Mouse (Mus musculus) kidney, embryonic 14.5 days (tissue): ENCODE data around the gene Rnf215. TPM values are rescaled to one million over a fixed set of nuclear protein-coding genes. Genes with fewer than 3 reads are reported as not detected.

Experiments
- ATAC-seq: fragments of 200-750 bp; cut with Nextera tagmentation; 2 replicates; pipeline ENCODE4 v1.8.0; 2017; ENCODE audit warnings: moderate number of reproducible peaks, mild to moderate bottlenecking, moderate TSS enrichment, moderate library complexity; ENCODE audit not compliant: low FRiP score, low TSS enrichment
- H3K27ac ChIP-seq: fragments of 300-500 bp; sonication (generic); 2 replicates; pipeline ENCODE4 v1.5.1; 2014; ENCODE audit warnings: low read depth, mild to moderate bottlenecking, low read length, moderate library complexity, mixed read lengths
- H3K27me3 ChIP-seq: fragments of 300-500 bp; sonication (generic); 2 replicates; pipeline ENCODE4 v1.6.1; 2014; ENCODE audit warnings: mild to moderate bottlenecking, low read length; ENCODE audit not compliant: control insufficient read depth, insufficient read depth
- H3K36me3 ChIP-seq: fragments of 300-500 bp; sonication (generic); 2 replicates; pipeline ENCODE4 v1.6.1; 2014; ENCODE audit warnings: low read length, mixed read lengths; ENCODE audit not compliant: control insufficient read depth, insufficient read depth
- H3K4me1 ChIP-seq: fragments of 300-500 bp; sonication (generic); 2 replicates; pipeline ENCODE4 v1.6.1; 2014; ENCODE audit warnings: low read length, mixed read lengths; ENCODE audit not compliant: control insufficient read depth, insufficient read depth
- H3K4me2 ChIP-seq: fragments of 300-500 bp; sonication (generic); replicated peaks from 2 replicates; pipeline ENCODE4 v1.6.1; 2014; ENCODE audit warnings: low read depth, mild to moderate bottlenecking, low read length
- H3K4me3 ChIP-seq: fragments of 300-500 bp; sonication (generic); 2 replicates; pipeline ENCODE4 v1.5.1; 2014; ENCODE audit warnings: mild to moderate bottlenecking, low read length
- H3K9ac ChIP-seq: fragments of 300-500 bp; sonication (generic); 2 replicates; pipeline ENCODE4 v1.6.1; 2014; ENCODE audit warnings: low read depth, mild to moderate bottlenecking, low read length, moderate library complexity
- H3K9me3 ChIP-seq: fragments of 300-500 bp; sonication (generic); 2 replicates; pipeline ENCODE4 v1.6.1; 2016; ENCODE audit warnings: low read length; ENCODE audit not compliant: control insufficient read depth
- WGBS: fragments of 180-500 bp; shearing (Covaris S2); extraction: QIAGEN DNeasy Blood & Tissue Kit; methylation state at CpG from one replicate; pipeline ENCODE4 v1.1.7; 2014; 5-methylcytosine and 5-hydroxymethylcytosine counted together
- microRNA-seq: library from miRNA; unstranded; fragments of <30 nt; microRNA quantifications from one replicate; pipeline ENCODE4, GENCODE M21; 2016
- polyA plus RNA-seq: library from polyadenylated mRNA; unstranded; fragments of >200 nt; fragmentation: Nextera tagmentation; extraction: Ambion mirVana; gene quantifications from 2 replicates; pipeline ENCODE4 v1.2.1, GENCODE M21; 2014

Gene Rnf215
- polyA plus RNA-seq, 1 experiment from 2014 or later: 28.3 TPM

GRCm38 (mm10) chr11:4187318-4187700, 52.3 kb downstream of the Rnf215 start:
- H3K9me3 ChIP-seq: no peaks in the 10 kb centered on the region
- peak overlapping the region; percentile 88 for H3K4me3 ChIP-seq
- peak overlapping the region; percentile 88 for H3K4me2 ChIP-seq
- no peak overlapping the region for H3K27ac ChIP-seq
- peak; percentile 10; the same call in 1 of the 2 replicates for ATAC-seq
- H3K36me3 ChIP-seq: peaks cover 14% of the 10 kb centered on the region
- H3K27me3 ChIP-seq: no peaks in the 10 kb centered on the region
- H3K9ac ChIP-seq: peak overlapping the region; percentile 94
- 12% methylated on average over 9 of the region's 9 CpGs for WGBS
- H3K4me1 ChIP-seq: peaks cover 40% of the 10 kb centered on the region

GRCm38 (mm10) chr11:4189182-4189581, 54.2 kb downstream of the Rnf215 start:
- peaks cover 46% of the 10 kb centered on the region for H3K4me1 ChIP-seq
- WGBS: 75% methylated on average over 6 of the region's 6 CpGs
- H3K4me2 ChIP-seq: no peak overlapping the region
- ATAC-seq: no peak
- no peaks in the 10 kb centered on the region for H3K27me3 ChIP-seq
- H3K36me3 ChIP-seq: 0 out of 2 replicates have a peak, but pooled peaks cover under 1% of the 10 kb centered on the region
- H3K4me3 ChIP-seq: no peak overlapping the region
- no peaks in the 10 kb centered on the region for H3K9me3 ChIP-seq
- no peak overlapping the region for H3K9ac ChIP-seq
- no peak overlapping the region for H3K27ac ChIP-seq

- no peak for ATAC-seq
- H3K36me3 ChIP-seq: no peaks in the 10 kb centered on the region
- no peak overlapping the region for H3K4me3 ChIP-seq
- H3K4me1 ChIP-seq: peaks cover 46% of the 10 kb centered on the region
- H3K9me3 ChIP-seq: no peaks in the 10 kb centered on the region
- H3K27me3 ChIP-seq: no peaks in the 10 kb centered on the region
- H3K27ac ChIP-seq: peak overlapping the region; percentile 47; the same call in 1 of the 2 replicates
- 0 out of 2 replicates have a peak overlapping the region, but pooled peaks have one; percentile 7 for H3K9ac ChIP-seq
- 71% methylated on average over 3 of the region's 3 CpGs for WGBS
- no peak overlapping the region; the same call in 1 of the 2 replicates for H3K4me2 ChIP-seq
Measured at GRCm38 (mm10) chr11:4190677-4191076, 55.7 kb downstream of the Rnf215 start.

Small RNAs within 50 kb of the gene (microRNA-seq; reads per million reads assigned to microRNA genes)
- gene Mir3060: 3.6 reads per million, percentile 14 among the genes with 10 or more reads in this experiment

Other genes starting within 250 kb of the Rnf215 start
- gene 4921536K21Rik, start 240.1 kb upstream of the Rnf215 start, polyA plus RNA-seq: 0.20 and 0.40 TPM in 2 replicates
- 10.0 and 14.7 TPM in 2 replicates for gene Dusp18, start 240.0 kb upstream of the Rnf215 start, polyA plus RNA-seq
- 3.0 and 3.8 TPM in 2 replicates for gene Slc35e4, start 220.5 kb upstream of the Rnf215 start, polyA plus RNA-seq
- gene Tcn2, start 203.0 kb upstream of the Rnf215 start, polyA plus RNA-seq: 49.7 and 61.8 TPM in 2 replicates
- gene Pes1, start 171.2 kb upstream of the Rnf215 start, polyA plus RNA-seq: 60.7 and 81.2 TPM in 2 replicates
- gene 4930556J24Rik, start 158.4 kb upstream of the Rnf215 start, polyA plus RNA-seq: 0.49 TPM in 1 of 2 replicates, not detected in the other
- 4.3 and 4.6 TPM in 2 replicates for gene Gal3st1, start 151.6 kb upstream of the Rnf215 start, polyA plus RNA-seq
- gene Sec14l4, start 103.7 kb upstream of the Rnf215 start, polyA plus RNA-seq: not detected in 2 replicates
- gene Sec14l3, start 70.4 kb upstream of the Rnf215 start, polyA plus RNA-seq: not detected in 2 replicates
- 11.5 and 15.9 TPM in 2 replicates for gene Mtfp1, start 39.8 kb upstream of the Rnf215 start, polyA plus RNA-seq
- 1.1 and 1.2 TPM in 2 replicates for gene Sec14l2, start 11.8 kb upstream of the Rnf215 start, polyA plus RNA-seq
- gene Ccdc157, start 25.1 kb downstream of the Rnf215 start, polyA plus RNA-seq: 4.3 and 6.8 TPM in 2 replicates
- 55.7 and 72.5 TPM in 2 replicates for gene Sf3a1, start 25.1 kb downstream of the Rnf215 start, polyA plus RNA-seq
- 28.8 and 29.7 TPM in 2 replicates for gene Tbc1d10a, start 51.6 kb downstream of the Rnf215 start, polyA plus RNA-seq
- 2.7 and 5.3 TPM in 2 replicates for gene Castor1, start 83.0 kb downstream of the Rnf215 start, polyA plus RNA-seq
- gene Osm, start 101.2 kb downstream of the Rnf215 start, polyA plus RNA-seq: not detected in 2 replicates
- not detected in 2 replicates for gene Lif, start 122.4 kb downstream of the Rnf215 start, polyA plus RNA-seq